Mouse (Mus musculus) testis, adult 2 months (tissue): ENCODE data around the gene Fbxl13.

ENCODE experiments used
- CTCF ChIP-seq: fragments of 200-500 bp; IDR thresholded peaks from 2 replicates; pipeline ENCODE4 v1.5.1; 2012; ENCODE audit warnings: low read depth, mild to moderate bottlenecking, inconsistent platforms, low read length, moderate library complexity; ENCODE audit not compliant: control insufficient read depth, insufficient read depth, insufficient replicate concordance
- POLR2A ChIP-seq: fragments of 200-500 bp; IDR thresholded peaks from 2 replicates; pipeline ENCODE4 v1.6.1; 2012; ENCODE audit warnings: low read depth, mild to moderate bottlenecking, inconsistent platforms, low read length, moderate library complexity; ENCODE audit not compliant: control insufficient read depth

GRCm38 (mm10) chr5:21672812-21673635, 27.6 kb upstream of the Fbxl13 start:
- TF ChIP-seq CTCF (no peak), POLR2A (no peak)
